Mouse (Mus musculus) left cerebral cortex, adult 6 months (tissue): ENCODE results near the gene Rufy3. TPM values are rescaled to one million over a fixed set of nuclear protein-coding genes. Genes with fewer than 3 reads are reported as not detected.

Experiments
- long read RNA-seq, 2 experiments: library from polyadenylated mRNA; unstranded; transcript quantifications; one replicate each; pipeline ENCODE4 v2.0.0; 2019 to 2020
- polyA plus RNA-seq: library from polyadenylated mRNA; unstranded; fragments of <200 nt; fragmentation: Nextera tagmentation; gene quantifications from 2 replicates; pipeline ENCODE4 v1.2.3, GENCODE M21; 2021

Rufy3 gene
- 64.8 and 73.9 TPM in 2 replicates for polyA plus RNA-seq
- long read RNA-seq, experiment 1, full-length matches to known transcripts, result 736 of 910 reads
- long read RNA-seq, experiment 1, partial matches to known transcripts, result 83 of 910 reads
- long read RNA-seq, experiment 1, other reads (novel, unspliced or antisense), result 91 of 910 reads
- long read RNA-seq, experiment 2, full-length matches to known transcripts, result 96 of 188 reads
- long read RNA-seq, experiment 2, partial matches to known transcripts, result 66 of 188 reads
- long read RNA-seq, experiment 2, other reads (novel, unspliced or antisense), result 26 of 188 reads

DNA sequence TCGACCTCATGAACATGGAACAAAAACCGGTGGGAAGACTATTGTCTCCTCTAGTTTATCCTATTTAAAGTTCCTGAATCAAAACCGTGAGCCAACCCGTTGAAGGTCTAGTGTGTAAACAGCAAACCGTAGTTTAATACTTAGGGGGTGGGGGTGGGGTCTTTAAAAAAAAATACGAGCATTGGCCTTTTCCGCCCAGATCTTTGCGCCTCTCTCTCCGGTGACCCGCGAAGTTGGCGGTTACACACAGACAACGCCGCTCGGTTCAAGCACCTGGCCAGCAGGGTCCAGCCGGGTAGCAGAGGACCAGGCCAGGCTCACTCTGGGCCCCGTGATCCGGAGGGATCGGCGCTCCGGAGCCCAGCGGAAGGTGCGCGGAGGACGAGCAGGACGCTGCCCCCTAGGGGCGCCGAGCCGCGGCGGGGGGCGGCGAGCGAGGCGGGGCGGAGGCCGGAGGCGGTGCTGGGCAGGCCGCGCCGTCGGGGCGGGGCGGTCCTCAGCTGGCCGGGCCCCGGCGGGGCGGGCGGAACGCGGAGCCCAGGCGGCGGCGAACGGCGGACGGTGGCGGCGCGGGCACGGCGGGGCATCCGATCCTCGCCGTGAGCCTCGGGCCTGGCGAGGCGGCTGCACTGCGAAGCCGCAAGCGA, at the start of gene Rufy3:
Rufy3 (plus strand) TSS at position 540 of the 647 bp plus-strand sequence.

DNA sequence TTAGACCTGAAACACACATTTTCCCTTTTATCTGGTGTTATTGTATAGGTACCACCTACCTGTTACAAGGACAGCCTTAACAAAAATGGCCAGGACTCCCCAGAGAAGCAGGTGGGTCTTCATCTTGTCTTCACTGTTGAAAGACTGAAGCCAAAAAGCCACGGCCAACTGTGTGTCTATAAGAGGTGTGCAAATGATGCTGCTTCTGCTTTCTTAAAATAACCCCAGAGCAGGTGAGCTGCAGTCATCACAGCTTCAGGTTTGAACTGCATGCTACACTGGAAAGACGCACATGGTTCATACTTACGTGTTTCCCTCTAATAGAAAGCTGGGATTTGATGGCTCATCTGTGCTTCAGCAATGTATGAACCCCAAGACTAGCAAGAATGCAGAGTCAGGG, 37.2 kb upstream of the Rufy3 start, which contains the start of gene Jchain:
Jchain (minus strand) TSS at position 235 of the 400 bp plus-strand sequence.

DNA sequence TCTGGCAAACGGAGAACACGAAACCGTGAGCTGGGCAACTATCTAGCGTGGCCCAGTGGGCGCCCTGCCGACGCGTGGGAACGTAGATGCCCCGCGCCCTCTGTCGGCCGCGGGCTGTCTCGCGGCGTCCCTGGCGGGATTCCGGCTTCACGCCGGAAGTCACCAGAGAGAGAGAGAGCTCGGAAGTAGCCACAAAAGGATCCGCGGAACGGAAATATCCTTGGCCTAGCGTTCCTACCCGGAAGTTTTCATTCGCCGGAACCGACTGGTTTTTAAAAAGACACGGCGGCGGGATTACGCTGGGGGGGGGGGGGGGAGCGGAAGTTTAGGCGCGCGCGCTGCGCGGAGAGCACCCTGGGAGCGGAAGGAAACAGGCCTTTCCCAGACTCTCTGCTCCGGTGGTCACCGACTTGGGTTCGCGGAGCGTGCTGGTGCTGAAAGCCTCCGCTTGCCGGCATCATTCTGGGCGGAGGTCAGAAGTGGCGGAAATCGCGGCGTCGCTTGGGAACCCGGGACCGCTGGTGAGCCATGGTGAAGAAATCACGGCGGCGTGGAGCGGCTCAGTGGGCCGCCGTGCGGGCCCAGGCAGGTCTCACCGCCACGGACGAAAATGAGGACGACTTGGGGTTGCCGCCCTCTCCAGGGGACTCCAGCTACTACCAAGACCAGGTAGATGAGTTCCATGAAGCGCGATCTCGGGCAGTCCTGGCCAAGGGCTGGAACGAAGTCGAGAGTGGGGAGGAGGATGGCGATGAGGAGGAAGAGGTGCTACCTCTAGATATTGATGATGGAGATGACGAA, 10.6 kb upstream of the Rufy3 start, which contains the start of gene Utp3:
Utp3 (plus strand) TSS at position 377 of the 801 bp plus-strand sequence.

DNA sequence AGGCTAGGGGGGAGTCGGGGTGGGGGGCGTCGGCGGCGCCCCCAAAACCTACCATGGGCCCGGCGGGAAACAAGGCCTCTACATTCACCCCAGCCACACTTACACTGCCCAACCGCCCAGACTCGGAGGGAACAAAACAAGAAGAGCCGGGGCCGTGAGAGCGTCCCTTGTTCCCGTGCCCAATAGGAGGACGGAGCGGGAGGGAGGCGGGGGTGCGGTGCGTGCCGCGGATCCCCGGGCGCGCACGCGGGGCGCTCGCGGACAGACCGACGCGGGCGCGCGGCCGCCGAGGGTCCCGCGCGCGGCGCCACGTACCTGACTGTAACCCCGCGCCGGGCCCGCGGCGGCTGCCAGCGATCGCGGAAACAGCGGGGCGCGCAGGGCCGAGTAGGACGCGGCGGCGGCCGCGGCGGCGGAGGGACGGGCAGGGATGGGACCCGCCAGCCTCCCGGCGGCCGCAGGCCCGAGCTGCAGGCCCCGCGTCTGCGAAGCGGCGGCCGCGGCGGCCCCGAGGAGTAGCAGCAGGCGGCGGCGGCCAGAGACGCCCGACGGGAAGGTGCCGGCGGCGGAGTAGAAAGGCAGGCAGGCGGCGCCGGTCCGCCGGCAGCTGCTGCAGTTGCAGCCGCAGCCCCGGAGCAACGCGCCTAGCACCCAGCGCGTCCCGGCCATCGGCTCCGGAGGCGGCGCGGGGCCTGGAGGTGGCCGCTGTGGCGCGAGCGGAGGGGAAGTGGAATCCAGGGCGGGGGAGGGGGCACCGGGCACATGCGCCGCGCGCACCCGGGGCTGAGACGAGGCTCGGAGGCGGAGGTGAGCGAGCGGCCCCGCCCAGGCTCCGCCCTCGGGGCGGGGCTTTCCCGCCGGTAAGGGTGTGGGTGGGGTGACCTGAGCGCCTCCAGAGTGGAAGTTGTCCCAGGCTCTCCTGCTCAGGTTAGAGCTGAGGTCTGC, 110.9 kb downstream of the Rufy3 start, which contains the start of gene Grsf1:
Grsf1 (minus strand) TSS at position 729 of the 945 bp plus-strand sequence.

Other genes starting within 250 kb of the Rufy3 start
- gene Prol1, start 247.7 kb upstream of the Rufy3 start, polyA plus RNA-seq, result not detected in 2 replicates
- not detected in 2 replicates for gene Amtn, start 188.9 kb upstream of the Rufy3 start, polyA plus RNA-seq
- gene Ambn, start 109.0 kb upstream of the Rufy3 start, polyA plus RNA-seq, result not detected in 2 replicates
- gene Enam, start 77.1 kb upstream of the Rufy3 start, polyA plus RNA-seq, result not detected in 2 replicates
- gene Jchain, start 37.1 kb upstream of the Rufy3 start, polyA plus RNA-seq, result 0.23 and 1.2 TPM in 2 replicates
- 33.1 and 38.3 TPM in 2 replicates for gene Utp3, start 10.6 kb upstream of the Rufy3 start, polyA plus RNA-seq
- 61.9 and 93.0 TPM in 2 replicates for gene Grsf1, start 111.1 kb downstream of the Rufy3 start, polyA plus RNA-seq
- gene Mob1b, start 155.8 kb downstream of the Rufy3 start, polyA plus RNA-seq, result 5.0 and 6.4 TPM in 2 replicates
- 17.3 and 20.7 TPM in 2 replicates for gene Dck, start 200.0 kb downstream of the Rufy3 start, polyA plus RNA-seq